Mouse (Mus musculus) limb, embryonic 14.5 days (tissue): ENCODE results near the gene Syngr1. TPM values are rescaled to one million over a fixed set of nuclear protein-coding genes. Genes with fewer than 3 reads are reported as not detected.

Source experiments
- ATAC-seq: fragments of 200-750 bp; cut with Nextera tagmentation; 2 replicates; pipeline ENCODE4 v1.8.0; 2017; ENCODE audit warnings: low read depth, moderate number of reproducible peaks, moderate TSS enrichment; ENCODE audit not compliant: low FRiP score
- DNase-seq: peaks from one replicate; pipeline ENCODE4 v3.0.0-alpha.2; 2015; ENCODE audit warnings: low spot score
- H3K27ac ChIP-seq: fragments of 300-500 bp; sonication (generic); replicated peaks from 2 replicates; pipeline ENCODE4 v1.5.1; 2014; ENCODE audit warnings: low read depth, mild to moderate bottlenecking, low read length, moderate library complexity, mixed read lengths
- H3K27me3 ChIP-seq: fragments of 300-500 bp; sonication (generic); 2 replicates; pipeline ENCODE4 v1.6.1; 2014; ENCODE audit warnings: low read length, mixed read lengths; ENCODE audit not compliant: control insufficient read depth, insufficient read depth
- H3K36me3 ChIP-seq: fragments of 300-500 bp; sonication (generic); 2 replicates; pipeline ENCODE4 v1.6.1; 2014; ENCODE audit warnings: mild to moderate bottlenecking, low read length, moderate library complexity, mixed read lengths; ENCODE audit not compliant: control insufficient read depth, insufficient read depth
- H3K4me1 ChIP-seq: fragments of 300-500 bp; sonication (generic); 2 replicates; pipeline ENCODE4 v1.6.1; 2014; ENCODE audit warnings: antibody characterized with exemption, low read length, mixed read lengths; ENCODE audit not compliant: control insufficient read depth, insufficient read depth
- H3K4me2 ChIP-seq: fragments of 300-500 bp; sonication (generic); replicated peaks from 2 replicates; pipeline ENCODE4 v1.6.1; 2014; ENCODE audit warnings: low read depth, mild to moderate bottlenecking, low read length, moderate library complexity; ENCODE audit not compliant: severe bottlenecking
- H3K4me3 ChIP-seq: fragments of 300-500 bp; sonication (generic); replicated peaks from 2 replicates; pipeline ENCODE4 v1.5.1; 2014; ENCODE audit warnings: low read length
- H3K9ac ChIP-seq: fragments of 300-500 bp; sonication (generic); 2 replicates; pipeline ENCODE4 v1.6.1; 2014; ENCODE audit warnings: mild to moderate bottlenecking, low read depth, low read length, moderate library complexity; ENCODE audit not compliant: severe bottlenecking
- H3K9me3 ChIP-seq: fragments of 300-500 bp; sonication (generic); 2 replicates; pipeline ENCODE4 v1.6.1; 2016; ENCODE audit warnings: low read length; ENCODE audit not compliant: control insufficient read depth
- POLR2A ChIP-seq: fragments of 200-500 bp; IDR thresholded peaks from 2 replicates; pipeline ENCODE4 v1.8.0; 2012; ENCODE audit warnings: inconsistent platforms, mild to moderate bottlenecking, moderate library complexity, borderline replicate concordance; ENCODE audit not compliant: insufficient read depth, insufficient read length; ENCODE audit errors: extremely low read depth
- WGBS: fragments of 180-500 bp; shearing (Covaris S2); extraction: QIAGEN DNeasy Blood & Tissue Kit; methylation state at CpG from one replicate; pipeline ENCODE4 v1.1.7; 2014; 5-methylcytosine and 5-hydroxymethylcytosine counted together
- polyA plus RNA-seq, 2 experiments: library from polyadenylated mRNA; depleted of rRNA in 1 of 2; stranded (reverse) in 1 of 2; unstranded in 1 of 2; fragments of >200 nt; fragmentation: Nextera tagmentation in 1 of 2; extraction: Ambion mirVana in 1 of 2; gene quantifications; 2 replicates each; pipeline versions ENCODE4 v1.2.1 to v1.2.3; 2012 to 2014

Gene Syngr1
- polyA plus RNA-seq, 2 experiments, result 10.8 to 11.5 TPM

DNA sequence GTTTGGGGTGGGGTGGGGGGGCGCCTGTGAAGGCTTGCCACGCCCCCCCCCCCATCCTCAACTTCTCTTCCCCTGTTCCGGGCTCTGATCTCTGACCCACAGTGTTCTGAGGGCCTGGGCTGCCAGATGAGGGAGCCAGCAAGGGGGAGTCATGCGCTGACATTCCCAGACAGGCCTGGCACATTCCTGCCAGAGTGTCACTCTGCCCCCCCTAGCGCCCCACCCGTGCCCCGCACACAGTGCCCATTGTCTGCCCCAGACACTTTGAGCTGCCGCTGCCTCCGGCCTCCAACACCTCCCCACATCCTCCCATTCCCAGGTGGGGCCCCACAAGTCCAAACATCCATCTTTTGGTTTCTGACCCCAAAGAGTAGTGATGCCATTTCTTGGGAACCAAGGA, 28.8 kb upstream of the Syngr1 start:
- TF ChIP-seq POLR2A, result no peak
- H3K9me3 ChIP-seq, result no peaks in the 10 kb centered on the region
- no peaks in the 10 kb centered on the region for H3K36me3 ChIP-seq
- H3K27me3 ChIP-seq, result no peaks in the 10 kb centered on the region
- no peak overlapping the region for H3K27ac ChIP-seq
- DNase-seq (no peak), ATAC-seq (no peak)
- H3K4me1 ChIP-seq, result no peaks in the 10 kb centered on the region
- H3K4me2 ChIP-seq, result no peak overlapping the region
- WGBS, result 65% methylated on average over 5 of the region's 9 CpGs
- no peak overlapping the region for H3K9ac ChIP-seq
- H3K4me3 ChIP-seq, result no peak overlapping the region

DNA sequence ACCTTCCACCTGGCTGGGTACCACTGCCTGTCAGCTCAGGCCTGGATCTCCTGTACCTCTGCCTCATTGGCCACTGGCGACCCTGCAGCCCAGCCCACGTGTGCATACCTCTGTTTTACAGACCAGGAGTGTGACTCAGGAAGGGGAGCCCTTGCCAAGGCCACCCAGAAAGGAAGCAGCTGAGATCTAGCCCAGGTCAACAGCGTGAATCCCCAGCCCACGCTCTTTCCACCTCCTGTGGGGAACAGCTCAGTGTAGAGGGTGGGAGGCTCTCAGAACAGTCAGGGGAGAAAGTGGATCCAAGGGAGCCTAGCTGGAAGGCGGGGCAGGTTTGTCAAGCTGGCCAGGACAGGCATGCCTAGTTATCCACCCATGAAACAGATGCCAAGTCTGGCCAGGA, 28.3 kb upstream of the Syngr1 start:
- Histone ChIP-seq H3K9ac (no peak overlapping the region), H3K9me3 (no peaks in the 10 kb centered on the region), H3K36me3 (no peaks in the 10 kb centered on the region), H3K27ac (no peak overlapping the region), H3K4me1 (no peaks in the 10 kb centered on the region), H3K27me3 (no peaks in the 10 kb centered on the region), H3K4me2 (no peak overlapping the region), H3K4me3 (no peak overlapping the region)
- WGBS, result 26% methylated on average over 5 of the region's 5 CpGs
- no peak for DNase-seq
- ATAC-seq, result no peak
- TF ChIP-seq POLR2A, result no peak

DNA sequence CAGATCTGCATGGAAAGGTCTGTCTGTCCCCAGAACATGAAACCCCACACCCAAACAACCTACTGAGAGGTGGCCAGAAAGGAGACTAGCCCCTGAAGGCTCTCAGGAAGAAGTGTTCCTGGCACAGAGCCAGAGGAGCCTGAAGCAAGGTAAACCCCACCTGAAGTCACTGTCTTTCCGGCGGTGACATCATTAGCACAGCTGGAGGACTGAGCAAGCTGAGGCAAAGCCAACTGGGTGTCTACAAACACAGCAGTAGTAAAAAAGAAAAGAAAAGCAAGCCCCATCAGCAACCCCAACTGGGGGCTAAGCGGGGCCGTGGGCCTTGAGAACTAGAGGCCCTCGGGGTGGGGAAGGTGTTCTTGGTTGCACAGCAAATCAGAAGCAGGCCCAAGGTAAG, 26.2 kb upstream of the Syngr1 start:
- 47% methylated on average over 5 of the region's 5 CpGs for WGBS
- TF ChIP-seq POLR2A, result no peak
- H3K4me2 ChIP-seq, result no peak overlapping the region
- DNase-seq (no peak), ATAC-seq (no peak)
- H3K27me3 ChIP-seq, result no peaks in the 10 kb centered on the region
- no peak overlapping the region for H3K9ac ChIP-seq
- H3K27ac ChIP-seq, result no peak overlapping the region
- no peak overlapping the region for H3K4me3 ChIP-seq
- H3K9me3 ChIP-seq, result no peaks in the 10 kb centered on the region
- H3K4me1 ChIP-seq, result no peaks in the 10 kb centered on the region
- no peaks in the 10 kb centered on the region for H3K36me3 ChIP-seq

DNA sequence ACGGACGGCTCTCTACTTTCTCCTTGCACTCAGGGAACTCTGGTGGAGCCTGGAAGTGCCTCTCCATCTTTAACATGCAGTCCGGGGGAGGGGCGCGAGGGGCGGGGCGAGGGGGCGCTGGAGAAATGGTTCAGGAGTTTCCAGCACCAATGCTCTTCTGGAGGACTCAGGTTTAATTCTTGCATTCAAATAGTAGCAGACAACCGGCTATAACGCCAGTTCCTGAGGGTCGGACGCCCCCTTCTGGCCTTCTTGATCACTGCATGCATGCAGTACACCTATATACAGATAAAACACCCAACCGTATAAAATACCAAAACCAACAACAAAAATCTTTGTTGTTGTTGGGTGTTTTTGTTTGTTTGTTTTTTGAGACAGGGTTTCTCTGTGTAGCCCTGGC, 25.7 kb upstream of the Syngr1 start:
- Histone ChIP-seq H3K36me3 (no peaks in the 10 kb centered on the region), H3K4me3 (no peak overlapping the region), H3K9me3 (no peaks in the 10 kb centered on the region), H3K4me2 (no peak overlapping the region), H3K27me3 (no peaks in the 10 kb centered on the region), H3K27ac (no peak overlapping the region), H3K4me1 (no peaks in the 10 kb centered on the region), H3K9ac (no peak overlapping the region)
- ATAC-seq (no peak), DNase-seq (no peak)
- 9% methylated on average over 13 of the region's 13 CpGs for WGBS
- no peak for TF ChIP-seq POLR2A

DNA sequence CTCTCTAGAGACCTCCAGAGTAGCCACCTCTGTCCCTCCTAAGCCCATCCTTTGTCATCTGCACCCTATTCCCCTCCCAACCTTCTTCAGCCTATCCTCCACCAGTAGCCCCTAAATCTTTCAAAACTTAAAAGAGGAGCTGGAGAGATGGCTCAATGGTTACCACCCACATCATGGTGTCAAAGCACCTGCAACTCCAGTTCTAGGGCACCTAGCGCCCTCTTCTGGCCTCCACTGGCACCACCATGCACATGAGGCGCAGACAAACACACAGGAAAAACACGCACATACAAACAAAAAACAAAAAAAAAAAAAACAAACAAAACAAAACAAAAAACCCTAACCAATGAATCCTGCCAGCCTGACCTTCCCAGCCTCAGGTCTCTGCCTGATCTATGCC, 24.6 kb upstream of the Syngr1 start:
- H3K9me3 ChIP-seq, result no peaks in the 10 kb centered on the region
- H3K27me3 ChIP-seq, result no peaks in the 10 kb centered on the region
- 55% methylated on average over 3 of the region's 3 CpGs for WGBS
- no peak overlapping the region for H3K4me2 ChIP-seq
- no peaks in the 10 kb centered on the region for H3K4me1 ChIP-seq
- ATAC-seq (no peak), DNase-seq (no peak)
- no peaks in the 10 kb centered on the region for H3K36me3 ChIP-seq
- no peak overlapping the region for H3K27ac ChIP-seq
- H3K4me3 ChIP-seq, result no peak overlapping the region
- TF ChIP-seq POLR2A, result no peak
- H3K9ac ChIP-seq, result no peak overlapping the region

DNA sequence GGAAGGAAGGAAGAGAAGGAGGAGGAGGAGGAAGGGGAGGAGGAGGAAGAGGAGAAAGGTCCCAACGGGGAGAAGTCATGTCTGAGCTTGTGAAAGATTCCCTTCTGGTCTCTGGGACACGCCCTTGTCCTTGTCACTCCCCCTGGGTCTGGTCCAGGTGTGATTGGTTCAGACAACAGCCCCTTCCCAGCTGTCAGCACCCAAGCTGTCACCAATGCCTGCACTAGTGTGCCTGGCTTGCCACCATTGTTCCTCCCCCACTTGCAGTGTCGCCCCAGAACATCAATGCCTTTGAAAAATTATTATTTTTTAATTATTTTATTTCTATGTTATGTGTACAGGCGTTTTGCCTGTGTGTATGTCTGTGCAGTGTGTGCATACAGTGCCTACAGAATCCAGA, 22.0 kb upstream of the Syngr1 start:
- Histone ChIP-seq H3K27ac (no peak overlapping the region), H3K9me3 (no peaks in the 10 kb centered on the region), H3K4me3 (no peak overlapping the region), H3K27me3 (no peaks in the 10 kb centered on the region), H3K4me1 (no peaks in the 10 kb centered on the region), H3K9ac (no peak overlapping the region), H3K36me3 (no peaks in the 10 kb centered on the region), H3K4me2 (no peak overlapping the region)
- no peak for TF ChIP-seq POLR2A
- ATAC-seq, result no peak
- no peak for DNase-seq
- WGBS, result 47% methylated on average over 4 of the region's 4 CpGs
